Mouse (Mus musculus): ENCODE data around the gene Tgfb3. TPM values are rescaled to one million over a fixed set of nuclear protein-coding genes. Genes with fewer than 3 reads are reported as not detected.

The Tgfb3 gene
- polyA plus RNA-seq, 1 experiment from 2014 or later: 15.7 TPM

GRCm38 (mm10) chr12:86049813-86050212 lies 29.0 kb downstream of the Tgfb3 start:
- Histone ChIP-seq H3K36me3 (no peaks in the 10 kb centered on the region), H3K9me3 (no peaks in the 10 kb centered on the region)
- 64% methylated on average over 6 of the region's 6 CpGs for WGBS

GRCm38 (mm10) chr12:86047376-86047775 lies 31.5 kb downstream of the Tgfb3 start:
- ATAC-seq (ENCODE audit: low FRiP score, low read depth): no peak
- WGBS: 88% methylated on average over 8 of the region's 8 CpGs

More at GRCm38 (mm10) chr12:86049813-86050212, 29.0 kb downstream of the Tgfb3 start:
- Histone ChIP-seq H3K27ac (replicated peaks) (no peak overlapping the region; the same call in 1 of the 2 replicates), H3K27me3 (no peaks in the 10 kb centered on the region), H3K4me3 (no peak overlapping the region), H3K4me2 (replicated peaks) (no peak overlapping the region), H3K9ac (replicated peaks) (no peak overlapping the region), H3K4me1 (peaks cover 3% of the 10 kb centered on the region; the same call in 1 of the 2 replicates)
- no peak for ATAC-seq (ENCODE audit: low FRiP score, low read depth)

GRCm38 (mm10) chr12:86046776-86047175 lies 32.1 kb downstream of the Tgfb3 start:
- no peaks in the 10 kb centered on the region for H3K27me3 ChIP-seq
- H3K27ac ChIP-seq (replicated peaks): no peak overlapping the region
- H3K4me1 ChIP-seq: peaks cover 3% of the 10 kb centered on the region; the same call in 1 of the 2 replicates
- no peak overlapping the region for H3K9ac ChIP-seq (replicated peaks)
- ATAC-seq (ENCODE audit: low FRiP score, low read depth): no peak
- 94% methylated on average over 2 of the region's 2 CpGs for WGBS
- no peak overlapping the region for H3K4me2 ChIP-seq (replicated peaks)
- no peaks in the 10 kb centered on the region for H3K9me3 ChIP-seq
- H3K4me3 ChIP-seq: no peak overlapping the region
- peaks cover 8% of the 10 kb centered on the region; the same call in 1 of the 2 replicates for H3K36me3 ChIP-seq

More at GRCm38 (mm10) chr12:86047376-86047775, 31.5 kb downstream of the Tgfb3 start:
- Histone ChIP-seq H3K4me3 (no peak overlapping the region), H3K9me3 (no peaks in the 10 kb centered on the region), H3K4me2 (replicated peaks) (no peak overlapping the region), H3K27ac (replicated peaks) (no peak overlapping the region), H3K4me1 (peaks cover 3% of the 10 kb centered on the region; the same call in 1 of the 2 replicates), H3K27me3 (no peaks in the 10 kb centered on the region), H3K9ac (replicated peaks) (no peak overlapping the region), H3K36me3 (peaks cover 8% of the 10 kb centered on the region; the same call in 1 of the 2 replicates)

GRCm38 (mm10) chr12:86046141-86046540 lies 32.7 kb downstream of the Tgfb3 start:
- Histone ChIP-seq H3K9ac (replicated peaks) (no peak overlapping the region), H3K9me3 (no peaks in the 10 kb centered on the region), H3K36me3 (peaks cover 8% of the 10 kb centered on the region; the same call in 1 of the 2 replicates), H3K27ac (replicated peaks) (no peak overlapping the region), H3K4me3 (no peak overlapping the region), H3K27me3 (no peaks in the 10 kb centered on the region), H3K4me1 (peaks cover 3% of the 10 kb centered on the region; the same call in 1 of the 2 replicates), H3K4me2 (replicated peaks) (no peak overlapping the region)
- ATAC-seq (ENCODE audit: low FRiP score, low read depth): no peak
- WGBS: 91% methylated on average over 5 of the region's 5 CpGs

- no peak overlapping the region for H3K4me2 ChIP-seq (replicated peaks)
- no peak for ATAC-seq (ENCODE audit: low FRiP score, low read depth)
Measured at GRCm38 (mm10) chr12:86039751-86040150, 39.1 kb downstream of the Tgfb3 start.

GRCm38 (mm10) chr12:86039078-86039477 lies 39.8 kb downstream of the Tgfb3 start:
- no peak for ATAC-seq (ENCODE audit: low FRiP score, low read depth)
- H3K36me3 ChIP-seq: peaks cover 8% of the 10 kb centered on the region; the same call in 1 of the 2 replicates
- peaks cover 17% of the 10 kb centered on the region for H3K4me1 ChIP-seq
- H3K27me3 ChIP-seq: no peaks in the 10 kb centered on the region
- H3K27ac ChIP-seq (replicated peaks): no peak overlapping the region
- WGBS: 82% methylated on average over 5 of the region's 5 CpGs
- H3K4me3 ChIP-seq: no peak overlapping the region
- no peak overlapping the region for H3K9ac ChIP-seq (replicated peaks)
- H3K4me2 ChIP-seq (replicated peaks): no peak overlapping the region
- H3K9me3 ChIP-seq: no peaks in the 10 kb centered on the region

More at GRCm38 (mm10) chr12:86039751-86040150, 39.1 kb downstream of the Tgfb3 start:
- peaks cover 17% of the 10 kb centered on the region for H3K4me1 ChIP-seq
- no peaks in the 10 kb centered on the region for H3K27me3 ChIP-seq
- H3K36me3 ChIP-seq: peaks cover 8% of the 10 kb centered on the region; the same call in 1 of the 2 replicates
- H3K27ac ChIP-seq (replicated peaks): no peak overlapping the region
- H3K9me3 ChIP-seq: no peaks in the 10 kb centered on the region
- H3K4me3 ChIP-seq: no peak overlapping the region
- 86% methylated on average over 4 of the region's 6 CpGs for WGBS
- H3K9ac ChIP-seq (replicated peaks): no peak overlapping the region

GRCm38 (mm10) chr12:86037235-86037921 lies 41.5 kb downstream of the Tgfb3 start:
- no peak overlapping the region for H3K4me3 ChIP-seq
- H3K4me1 ChIP-seq: peaks cover 17% of the 10 kb centered on the region
- no peak overlapping the region for H3K9ac ChIP-seq (replicated peaks)
- no peaks in the 10 kb centered on the region for H3K27me3 ChIP-seq
- no peak for ATAC-seq (ENCODE audit: low FRiP score, low read depth)
- WGBS: 24% methylated on average over 12 of the region's 12 CpGs
- H3K9me3 ChIP-seq: no peaks in the 10 kb centered on the region
- H3K36me3 ChIP-seq: no peaks in the 10 kb centered on the region
- H3K27ac ChIP-seq (replicated peaks): no peak overlapping the region
- H3K4me2 ChIP-seq (replicated peaks): no peak overlapping the region

GRCm38 (mm10) chr12:86036368-86037166 lies 42.3 kb downstream of the Tgfb3 start:
- Histone ChIP-seq H3K4me1 (peaks cover 17% of the 10 kb centered on the region), H3K27ac (replicated peaks) (no peak overlapping the region), H3K27me3 (no peaks in the 10 kb centered on the region), H3K4me2 (replicated peaks) (no peak overlapping the region), H3K9ac (replicated peaks) (no peak overlapping the region), H3K4me3 (no peak overlapping the region), H3K36me3 (no peaks in the 10 kb centered on the region), H3K9me3 (no peaks in the 10 kb centered on the region)
- 39% methylated on average over 9 of the region's 9 CpGs for WGBS
- no peak for ATAC-seq (ENCODE audit: low FRiP score, low read depth)

GRCm38 (mm10) chr12:86035586-86035985 lies 43.3 kb downstream of the Tgfb3 start:
- Histone ChIP-seq H3K4me3 (no peak overlapping the region), H3K27ac (replicated peaks) (no peak overlapping the region), H3K4me1 (peaks cover 17% of the 10 kb centered on the region), H3K9ac (replicated peaks) (no peak overlapping the region), H3K36me3 (no peaks in the 10 kb centered on the region), H3K27me3 (no peaks in the 10 kb centered on the region), H3K9me3 (no peaks in the 10 kb centered on the region), H3K4me2 (replicated peaks) (no peak overlapping the region)
- no peak for ATAC-seq (ENCODE audit: low FRiP score, low read depth)

- H3K4me3 ChIP-seq: no peak overlapping the region
- 91% methylated on average over 5 of the region's 5 CpGs for WGBS
- 0 out of 2 replicates have a peak, but pooled peaks cover 1% of the 10 kb centered on the region for H3K36me3 ChIP-seq
- no peak overlapping the region for H3K4me2 ChIP-seq (replicated peaks)
- H3K27ac ChIP-seq (replicated peaks): no peak overlapping the region
- no peaks in the 10 kb centered on the region for H3K27me3 ChIP-seq
- H3K4me1 ChIP-seq: no peaks in the 10 kb centered on the region
- no peak for ATAC-seq (ENCODE audit: low FRiP score, low read depth)
- H3K9me3 ChIP-seq: no peaks in the 10 kb centered on the region
- H3K9ac ChIP-seq (replicated peaks): no peak overlapping the region
Measured at GRCm38 (mm10) chr12:86030932-86031331, 47.9 kb downstream of the Tgfb3 start.

GRCm38 (mm10) chr12:86027747-86028146 lies 51.1 kb downstream of the Tgfb3 start:
- no peaks in the 10 kb centered on the region for H3K9me3 ChIP-seq
- H3K27me3 ChIP-seq: no peaks in the 10 kb centered on the region
- WGBS: 79% methylated on average over 1 of the region's 1 CpGs
- no peak overlapping the region for H3K4me3 ChIP-seq
- H3K9ac ChIP-seq (replicated peaks): no peak overlapping the region
- H3K36me3 ChIP-seq: 0 out of 2 replicates have a peak, but pooled peaks cover 6% of the 10 kb centered on the region
- H3K27ac ChIP-seq (replicated peaks): no peak overlapping the region
- H3K4me1 ChIP-seq: peaks cover 3% of the 10 kb centered on the region; the same call in 1 of the 2 replicates
- no peak for ATAC-seq (ENCODE audit: low FRiP score, low read depth)
- no peak overlapping the region for H3K4me2 ChIP-seq (replicated peaks)

GRCm38 (mm10) chr12:86027000-86027399 lies 51.8 kb downstream of the Tgfb3 start:
- no peak for ATAC-seq (ENCODE audit: low FRiP score, low read depth)
- H3K4me1 ChIP-seq: peaks cover 3% of the 10 kb centered on the region; the same call in 1 of the 2 replicates
- H3K9ac ChIP-seq (replicated peaks): no peak overlapping the region
- no peak overlapping the region for H3K27ac ChIP-seq (replicated peaks)
- H3K27me3 ChIP-seq: no peaks in the 10 kb centered on the region
- H3K9me3 ChIP-seq: no peaks in the 10 kb centered on the region
- H3K36me3 ChIP-seq: 0 out of 2 replicates have a peak, but pooled peaks cover 6% of the 10 kb centered on the region
- WGBS: 82% methylated on average over 5 of the region's 5 CpGs
- no peak overlapping the region for H3K4me3 ChIP-seq
- no peak overlapping the region for H3K4me2 ChIP-seq (replicated peaks)

Measured in midbrain, embryonic 12.5 days (tissue).